Mouse (Mus musculus): ENCODE results near the gene Gm12666. TPM values are rescaled to one million over a fixed set of nuclear protein-coding genes. Genes with fewer than 3 reads are reported as not detected.

Gm12666 gene
- polyA plus RNA-seq (2014; fragmentation: Illumina TruSeq; extraction: RNeasy Lipid Tissue Mini Kit (QIAGEN cat#74804); ENCODE audit: low read depth, low replicate concordance), result not detected

GRCm38 (mm10) chr4:92191649-92192048 is at the start of gene Gm12666:
Gm12666 (minus strand) TSS chr4:92191749.

GRCm38 (mm10) chr4:92147134-92147533 is 44.4 kb downstream of the Gm12666 start, which contains the start of gene Izumo3:
Izumo3 (minus strand) TSS chr4:92147234.

Other genes starting within 250 kb of the Gm12666 start
- 1.9 TPM for gene Izumo3, start 44.5 kb downstream of the Gm12666 start, polyA plus RNA-seq (2014; fragmentation: Illumina TruSeq; extraction: RNeasy Lipid Tissue Mini Kit (QIAGEN cat#74804); ENCODE audit: low read depth, low replicate concordance)